Mouse (Mus musculus): ENCODE results near the gene Gm6763. TPM values are rescaled to one million over a fixed set of nuclear protein-coding genes. Genes with fewer than 3 reads are reported as not detected.
"Not testable (repeated sequence)": the region's sequence is repeated elsewhere in the genome, so short reads cannot be mapped to it uniquely, and the experiment has no call there.

The Gm6763 gene
- total RNA-seq (2021): not detected
- long read RNA-seq, experiment 1: 0 reads
- long read RNA-seq, experiment 2: 0 reads

GRCm38 (mm10) chr10:104151197-104151596 lies at the start of gene Gm6763:
TSS of gene Gm6763 (plus strand) at chr10:104151497.
- DNase-seq; H3K27ac ChIP-seq; intact Hi-C loops (cut with DNase I); H3K4me3 ChIP-seq: not testable (repeated sequence)

- DNase-seq: no peak
- intact Hi-C loops (cut with DNase I): no loop called here
- Histone ChIP-seq H3K4me3 (no peak overlapping the region), H3K27ac (no peak overlapping the region)
- no peak for TF ChIP-seq CTCF (IDR thresholded peaks at IDR 0.05)
Measured at GRCm38 (mm10) chr10:104110044-104110443, 41.3 kb upstream of the Gm6763 start.

GRCm38 (mm10) chr10:104118312-104118711 lies 33.0 kb upstream of the Gm6763 start:
- DNase-seq: no peak
- TF ChIP-seq CTCF (IDR thresholded peaks at IDR 0.05): no peak
- Histone ChIP-seq H3K4me3 (no peak overlapping the region), H3K27ac (no peak overlapping the region)
- intact Hi-C loops (cut with DNase I): no loop called here

GRCm38 (mm10) chr10:104142687-104143086 lies 8.6 kb upstream of the Gm6763 start, which contains the start of gene Gm21293:
TSS of gene Gm21293 (plus strand) at chr10:104142987.
- intact Hi-C loops (cut with DNase I); H3K4me3 ChIP-seq; DNase-seq; H3K27ac ChIP-seq: not testable (repeated sequence)

GRCm38 (mm10) chr10:104159706-104160105 lies 8.4 kb downstream of the Gm6763 start, which contains the start of gene Gm8764:
TSS of gene Gm8764 (plus strand) at chr10:104160006.
- DNase-seq; intact Hi-C loops (cut with DNase I); H3K27ac ChIP-seq; H3K4me3 ChIP-seq: not testable (repeated sequence)

GRCm38 (mm10) chr10:104168215-104168614 lies 16.9 kb downstream of the Gm6763 start, which contains the start of gene Gm21304:
TSS of gene Gm21304 (plus strand) at chr10:104168515.
- intact Hi-C loops (cut with DNase I): not testable (repeated sequence)

GRCm38 (mm10) chr10:104176724-104177123 lies 25.4 kb downstream of the Gm6763 start, which contains the start of gene Gm21312:
TSS of gene Gm21312 (plus strand) at chr10:104177024.
- intact Hi-C loops (cut with DNase I); H3K27ac ChIP-seq; H3K4me3 ChIP-seq; DNase-seq: not testable (repeated sequence)

More at GRCm38 (mm10) chr10:104168215-104168614, 16.9 kb downstream of the Gm6763 start, which contains the start of gene Gm21304:
- not testable (repeated sequence) for DNase-seq, H3K4me3 ChIP-seq, H3K27ac ChIP-seq

GRCm38 (mm10) chr10:104185233-104185632 lies 33.9 kb downstream of the Gm6763 start, which contains the start of gene Gm20765:
TSS of gene Gm20765 (plus strand) at chr10:104185533.
- H3K27ac ChIP-seq; H3K4me3 ChIP-seq; intact Hi-C loops (cut with DNase I); DNase-seq: not testable (repeated sequence)

GRCm38 (mm10) chr10:104193742-104194141 lies 42.4 kb downstream of the Gm6763 start, which contains the start of gene Gm4340:
TSS of gene Gm4340 (plus strand) at chr10:104194042.
- DNase-seq; intact Hi-C loops (cut with DNase I); H3K27ac ChIP-seq; H3K4me3 ChIP-seq: not testable (repeated sequence)

Other genes with a start within 250 kb of the Gm6763 start
- not detected for gene Gm21293, start 8.5 kb upstream of the Gm6763 start, total RNA-seq (2021)
- gene Gm8764, start 8.5 kb downstream of the Gm6763 start, total RNA-seq (2021): not detected
- not detected for gene Gm21304, start 17.0 kb downstream of the Gm6763 start, total RNA-seq (2021)
- gene Gm21312, start 25.5 kb downstream of the Gm6763 start, total RNA-seq (2021): not detected
- gene Gm20765, start 34.0 kb downstream of the Gm6763 start, total RNA-seq (2021): not detected
- gene Gm4340, start 42.5 kb downstream of the Gm6763 start, total RNA-seq (2021): not detected

Measured in gastrocnemius, adult 2 months (tissue).